Mouse (Mus musculus) testis, adult 2 months (tissue): Measurements from ENCODE around the gene Ttc23.

Experiments
- CTCF ChIP-seq: fragments of 200-500 bp; IDR thresholded peaks from 2 replicates; pipeline ENCODE4 v1.5.1; 2012; ENCODE audit warnings: low read depth, mild to moderate bottlenecking, inconsistent platforms, low read length, moderate library complexity; ENCODE audit not compliant: control insufficient read depth, insufficient read depth, insufficient replicate concordance
- POLR2A ChIP-seq: fragments of 200-500 bp; IDR thresholded peaks from 2 replicates; pipeline ENCODE4 v1.6.1; 2012; ENCODE audit warnings: low read depth, mild to moderate bottlenecking, inconsistent platforms, low read length, moderate library complexity; ENCODE audit not compliant: control insufficient read depth

DNA sequence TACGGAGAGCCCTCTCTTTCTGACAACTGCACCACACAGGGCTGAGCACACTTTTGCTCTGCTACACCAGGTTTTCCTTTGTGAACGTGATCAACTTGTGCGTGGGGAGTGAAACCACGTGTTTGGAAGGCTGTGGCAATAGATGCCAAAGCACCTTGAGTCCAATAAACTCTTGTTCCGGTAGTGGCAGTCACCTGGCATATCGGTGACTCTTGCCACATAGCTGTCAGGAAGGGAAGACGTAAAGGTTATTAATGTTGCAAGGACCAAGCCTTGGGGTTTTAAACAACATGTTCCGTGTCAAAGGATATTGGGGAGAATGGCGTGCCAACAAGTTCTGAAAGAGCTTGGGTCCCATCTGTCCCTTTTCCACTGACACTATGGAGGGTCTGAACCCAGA is 125.0 kb downstream of the Ttc23 start:
- TF ChIP-seq POLR2A (no peak), CTCF (no peak)
